Mouse (Mus musculus) frontal cortex, postnatal 25 days (tissue): ENCODE data around the gene Kmt2e.
A peak's percentile ranks its signal among the peaks of the same experiment; 100 is the strongest.

Source experiments
- DNase-seq, 2 experiments: peaks; one replicate each; pipeline ENCODE4 v3.0.0; 2022; ENCODE audit warnings: low spot score in 2 of 2

The Kmt2e gene

GRCm38 (mm10) chr5:23433720-23434597 is at the start of gene Kmt2e:
Kmt2e (plus strand) TSS chr5:23434441.
- peak; percentile 90 to 92 for DNase-seq

GRCm38 (mm10) chr5:23385136-23385535 is 49.1 kb upstream of the Kmt2e start:
- no peak for DNase-seq

- no peak for DNase-seq
These were observed 48.5 kb upstream of the Kmt2e start for GRCm38 (mm10) chr5:23385763-23386217.

GRCm38 (mm10) chr5:23386562-23387312 is 47.5 kb upstream of the Kmt2e start:
- DNase-seq = peak; percentile 55 to 68

GRCm38 (mm10) chr5:23387313-23387666 is 47.0 kb upstream of the Kmt2e start:
- no peak for DNase-seq

- no peak for DNase-seq
These were observed 46.1 kb upstream of the Kmt2e start for GRCm38 (mm10) chr5:23388091-23388490.

GRCm38 (mm10) chr5:23389601-23390305 is 44.5 kb upstream of the Kmt2e start:
- DNase-seq = no peak

- no peak for DNase-seq
These were observed 42.5 kb upstream of the Kmt2e start for GRCm38 (mm10) chr5:23391714-23392113.

GRCm38 (mm10) chr5:23393870-23394269 is 40.4 kb upstream of the Kmt2e start:
- DNase-seq = no peak

GRCm38 (mm10) chr5:23394366-23395145 is 39.7 kb upstream of the Kmt2e start:
- DNase-seq = no peak

GRCm38 (mm10) chr5:23395721-23396120 is 38.5 kb upstream of the Kmt2e start:
- no peak for DNase-seq

- no peak for DNase-seq
These were observed 37.5 kb upstream of the Kmt2e start for GRCm38 (mm10) chr5:23396756-23397155.

- no peak for DNase-seq
These were observed 34.1 kb upstream of the Kmt2e start for GRCm38 (mm10) chr5:23400156-23400555.

GRCm38 (mm10) chr5:23400868-23401267 is 33.4 kb upstream of the Kmt2e start:
- no peak for DNase-seq

- DNase-seq = no peak
These were observed 32.9 kb upstream of the Kmt2e start for GRCm38 (mm10) chr5:23401368-23401767.

GRCm38 (mm10) chr5:23401999-23402398 is 32.2 kb upstream of the Kmt2e start:
- no peak for DNase-seq

- DNase-seq = no peak
These were observed 31.1 kb upstream of the Kmt2e start for GRCm38 (mm10) chr5:23403161-23403560.

GRCm38 (mm10) chr5:23405666-23406404 is 28.4 kb upstream of the Kmt2e start:
- no peak for DNase-seq

GRCm38 (mm10) chr5:23406405-23406745 is 27.9 kb upstream of the Kmt2e start:
- no peak for DNase-seq

GRCm38 (mm10) chr5:23408106-23408505 is 26.1 kb upstream of the Kmt2e start:
- no peak for DNase-seq
